Mouse (Mus musculus) heart, postnatal 0 days (tissue): Measurements from ENCODE around the gene Arnt2.

Source experiments
- CTCF ChIP-seq: IDR thresholded peaks from 2 replicates; pipeline ENCODE4 v1.5.1; 2016; ENCODE audit warnings: antibody characterized with exemption, control low read depth, low read depth
- EP300 ChIP-seq: IDR thresholded peaks from 2 replicates; pipeline ENCODE4 v1.6.1; 2016; ENCODE audit warnings: antibody characterized with exemption, low read depth

DNA sequence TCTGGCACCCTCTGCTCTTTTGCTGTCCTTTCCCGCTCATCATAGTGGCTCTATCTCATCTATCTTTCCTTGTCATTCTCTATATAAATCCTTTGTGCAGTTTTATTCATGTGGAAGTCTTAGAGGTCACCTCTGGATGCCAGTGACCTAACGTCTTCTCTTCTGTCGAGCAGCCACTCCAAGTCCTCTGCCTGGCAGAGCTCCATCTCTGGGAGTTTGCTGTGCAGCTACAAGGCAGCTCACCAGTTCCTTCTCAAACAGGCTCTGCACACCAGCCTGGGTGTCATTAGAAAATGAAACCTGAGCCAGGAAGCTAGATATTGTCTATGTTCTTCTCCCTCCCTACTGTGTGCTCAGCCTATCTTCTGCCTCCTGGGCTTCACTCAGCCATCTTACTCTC, 98.4 kb downstream of the Arnt2 start:
- TF ChIP-seq EP300 (no peak), CTCF (no peak)
